Mouse (Mus musculus) intestine, embryonic 16.5 days (tissue): ENCODE results near the gene Psapl1. TPM values are rescaled to one million over a fixed set of nuclear protein-coding genes. Genes with fewer than 3 reads are reported as not detected.

Experiments used
- ATAC-seq: fragments of 200-750 bp; cut with Nextera tagmentation; 2 replicates; pipeline ENCODE4 v1.8.0; 2017; ENCODE audit warnings: moderate TSS enrichment, moderate library complexity
- H3K27ac ChIP-seq: fragments of 300-500 bp; sonication (generic); 2 replicates; pipeline ENCODE4 v1.5.1; 2014; ENCODE audit warnings: mild to moderate bottlenecking, low read length
- H3K27me3 ChIP-seq: fragments of 300-500 bp; sonication (generic); replicated peaks from 2 replicates; pipeline ENCODE4 v1.6.1; 2014; ENCODE audit warnings: low read length, control low read depth, mixed read lengths; ENCODE audit not compliant: control insufficient read depth, insufficient read depth
- H3K36me3 ChIP-seq: fragments of 300-500 bp; sonication (generic); 2 replicates; pipeline ENCODE4 v1.6.1; 2014; ENCODE audit warnings: low read length, control low read depth; ENCODE audit not compliant: control insufficient read depth, insufficient read depth
- H3K4me1 ChIP-seq: fragments of 300-500 bp; sonication (generic); 2 replicates; pipeline ENCODE4 v1.6.1; 2014; ENCODE audit warnings: low read length, control low read depth, mixed read lengths; ENCODE audit not compliant: control insufficient read depth, insufficient read depth
- H3K4me2 ChIP-seq: fragments of 300-500 bp; sonication (generic); 2 replicates; pipeline ENCODE4 v1.6.1; 2014; ENCODE audit warnings: low read depth, low read length, control low read depth
- H3K4me3 ChIP-seq: fragments of 300-500 bp; sonication (generic); 2 replicates; pipeline ENCODE4 v1.5.1; 2014; ENCODE audit warnings: mild to moderate bottlenecking, low read length
- H3K9ac ChIP-seq: fragments of 300-500 bp; sonication (generic); 2 replicates; pipeline ENCODE4 v1.6.1; 2014; ENCODE audit warnings: low read depth, low read length
- H3K9me3 ChIP-seq: fragments of 300-500 bp; sonication (generic); 2 replicates; pipeline ENCODE4 v1.6.1; 2016; ENCODE audit warnings: low read length, control low read depth; ENCODE audit not compliant: control insufficient read depth
- WGBS: fragments of 180-500 bp; shearing (Covaris S2); extraction: QIAGEN DNeasy Blood & Tissue Kit; methylation state at CpG from one replicate; pipeline ENCODE4 v1.1.7; 2014; 5-methylcytosine and 5-hydroxymethylcytosine counted together
- polyA plus RNA-seq: library from polyadenylated mRNA; unstranded; fragments of >200 nt; fragmentation: Nextera tagmentation; extraction: Ambion mirVana; gene quantifications from 2 replicates; pipeline ENCODE4 v1.2.1, GENCODE M21; 2015

Gene Psapl1
- 0.16 TPM in 1 of 2 replicates, not detected in the other for polyA plus RNA-seq

- Histone ChIP-seq H3K27me3 (no peaks in the 10 kb centered on the region), H3K27ac (no peak within 1 kb of the TSS), H3K4me1 (no peaks in the 10 kb centered on the region), H3K9me3 (no peaks in the 10 kb centered on the region), H3K9ac (no peak within 1 kb of the TSS), H3K36me3 (no peaks in the 10 kb centered on the region), H3K4me3 (no peak within 1 kb of the TSS), H3K4me2 (no peak within 1 kb of the TSS)
- no peak for ATAC-seq
- 83% methylated on average over 10 of the region's 10 CpGs for WGBS
These were observed at the start of gene Psapl1 for GRCm38 (mm10) chr5:36203916-36204315. Gene Psapl1 (plus strand): TSS chr5:36204021.

- H3K4me2 ChIP-seq, result no peak overlapping the region
- H3K27me3 ChIP-seq, result no peaks in the 10 kb centered on the region
- H3K9ac ChIP-seq, result no peak overlapping the region
- no peaks in the 10 kb centered on the region for H3K36me3 ChIP-seq
- no peak overlapping the region for H3K27ac ChIP-seq
- H3K9me3 ChIP-seq, result no peaks in the 10 kb centered on the region
- WGBS, result 52% methylated on average over 8 of the region's 8 CpGs
- no peaks in the 10 kb centered on the region for H3K4me1 ChIP-seq
- no peak for ATAC-seq
- no peak overlapping the region for H3K4me3 ChIP-seq
These were observed 48.8 kb upstream of the Psapl1 start for GRCm38 (mm10) chr5:36154879-36155485.

- Histone ChIP-seq H3K36me3 (no peaks in the 10 kb centered on the region), H3K27ac (no peak overlapping the region), H3K4me2 (no peak overlapping the region), H3K4me1 (no peaks in the 10 kb centered on the region), H3K27me3 (no peaks in the 10 kb centered on the region), H3K9me3 (no peaks in the 10 kb centered on the region), H3K4me3 (no peak overlapping the region), H3K9ac (no peak overlapping the region)
- WGBS, result 86% methylated on average over 21 of the region's 21 CpGs
- ATAC-seq, result no peak
These were observed 38.2 kb upstream of the Psapl1 start for GRCm38 (mm10) chr5:36165424-36166302.

- ATAC-seq, result no peak
- H3K9me3 ChIP-seq, result no peaks in the 10 kb centered on the region
- H3K9ac ChIP-seq, result no peak overlapping the region
- WGBS, result 66% methylated on average over 6 of the region's 6 CpGs
- H3K4me2 ChIP-seq, result no peak overlapping the region
- H3K4me1 ChIP-seq, result no peaks in the 10 kb centered on the region
- no peak overlapping the region for H3K4me3 ChIP-seq
- no peaks in the 10 kb centered on the region for H3K36me3 ChIP-seq
- no peak overlapping the region for H3K27ac ChIP-seq
- no peaks in the 10 kb centered on the region for H3K27me3 ChIP-seq
These were observed 37.3 kb upstream of the Psapl1 start for GRCm38 (mm10) chr5:36166346-36167013.

GRCm38 (mm10) chr5:36168963-36169650 lies 34.7 kb upstream of the Psapl1 start:
- Histone ChIP-seq H3K27me3 (no peaks in the 10 kb centered on the region), H3K9ac (0 out of 2 replicates have a peak overlapping the region, but pooled peaks have one; percentile 7), H3K4me2 (no peak overlapping the region), H3K36me3 (no peaks in the 10 kb centered on the region), H3K27ac (no peak overlapping the region), H3K4me1 (no peaks in the 10 kb centered on the region), H3K4me3 (no peak overlapping the region), H3K9me3 (no peaks in the 10 kb centered on the region)
- ATAC-seq, result no peak
- 68% methylated on average over 14 of the region's 14 CpGs for WGBS

GRCm38 (mm10) chr5:36174569-36175115 lies 29.2 kb upstream of the Psapl1 start:
- WGBS, result 44% methylated on average over 9 of the region's 9 CpGs
- ATAC-seq, result no peak
- 0 out of 2 replicates have a peak, but pooled peaks cover 2% of the 10 kb centered on the region for H3K4me1 ChIP-seq

GRCm38 (mm10) chr5:36176409-36176808 lies 27.4 kb upstream of the Psapl1 start:
- no peak overlapping the region for H3K9ac ChIP-seq
- 0 out of 2 replicates have a peak, but pooled peaks cover 2% of the 10 kb centered on the region for H3K4me1 ChIP-seq
- H3K4me2 ChIP-seq, result no peak overlapping the region
- no peaks in the 10 kb centered on the region for H3K9me3 ChIP-seq
- ATAC-seq, result no peak
- no peaks in the 10 kb centered on the region for H3K27me3 ChIP-seq
- H3K4me3 ChIP-seq, result no peak overlapping the region
- H3K36me3 ChIP-seq, result no peaks in the 10 kb centered on the region
- 87% methylated on average over 11 of the region's 11 CpGs for WGBS
- no peak overlapping the region for H3K27ac ChIP-seq

More at GRCm38 (mm10) chr5:36174569-36175115, 29.2 kb upstream of the Psapl1 start:
- H3K4me3 ChIP-seq, result no peak overlapping the region
- H3K27ac ChIP-seq, result no peak overlapping the region; the same call in 1 of the 2 replicates
- no peaks in the 10 kb centered on the region for H3K27me3 ChIP-seq
- H3K4me2 ChIP-seq, result no peak overlapping the region
- H3K36me3 ChIP-seq, result no peaks in the 10 kb centered on the region
- no peaks in the 10 kb centered on the region for H3K9me3 ChIP-seq
- no peak overlapping the region for H3K9ac ChIP-seq

- no peak for ATAC-seq
- no peaks in the 10 kb centered on the region for H3K36me3 ChIP-seq
- 0 out of 2 replicates have a peak, but pooled peaks cover 2% of the 10 kb centered on the region for H3K4me1 ChIP-seq
- no peak overlapping the region for H3K9ac ChIP-seq
- no peak overlapping the region for H3K4me2 ChIP-seq
- 89% methylated on average over 4 of the region's 4 CpGs for WGBS
- no peaks in the 10 kb centered on the region for H3K9me3 ChIP-seq
- no peak overlapping the region for H3K4me3 ChIP-seq
- H3K27ac ChIP-seq, result no peak overlapping the region
- no peaks in the 10 kb centered on the region for H3K27me3 ChIP-seq
These were observed 26.9 kb upstream of the Psapl1 start for GRCm38 (mm10) chr5:36176873-36177272.
